Mouse (Mus musculus) embryonic facial prominence, embryonic 13.5 days (tissue): ENCODE measurements around the gene Tcf7l1. TPM values are rescaled to one million over a fixed set of nuclear protein-coding genes. Genes with fewer than 3 reads are reported as not detected.

Experiments used
- ATAC-seq: fragments of 200-750 bp; cut with Nextera tagmentation; 2 replicates; pipeline ENCODE4 v1.8.0; 2017; ENCODE audit warnings: low read depth; ENCODE audit not compliant: insufficient number of reproducible peaks, insufficient read depth, low FRiP score, low TSS enrichment
- H3K27ac ChIP-seq: fragments of 300-500 bp; sonication (generic); 2 replicates; pipeline ENCODE4 v1.5.1; 2015; ENCODE audit warnings: moderate library complexity, mild to moderate bottlenecking, inconsistent platforms
- H3K27me3 ChIP-seq: fragments of 300-500 bp; sonication (generic); 2 replicates; pipeline ENCODE4 v1.6.1; 2015; ENCODE audit warnings: mild to moderate bottlenecking, inconsistent platforms
- H3K36me3 ChIP-seq: fragments of 300-500 bp; sonication (generic); 2 replicates; pipeline ENCODE4 v1.6.1; 2015; ENCODE audit warnings: mild to moderate bottlenecking, inconsistent platforms
- H3K4me1 ChIP-seq: fragments of 300-500 bp; sonication (generic); 2 replicates; pipeline ENCODE4 v1.6.1; 2015; ENCODE audit warnings: inconsistent platforms
- H3K4me2 ChIP-seq: fragments of 300-500 bp; sonication (generic); 2 replicates; pipeline ENCODE4 v1.6.1; 2015; ENCODE audit warnings: moderate library complexity, mild to moderate bottlenecking, inconsistent platforms
- H3K4me3 ChIP-seq: fragments of 300-500 bp; sonication (generic); 2 replicates; pipeline ENCODE4 v1.5.1; 2015; ENCODE audit warnings: mild to moderate bottlenecking, inconsistent platforms
- H3K9ac ChIP-seq: fragments of 300-500 bp; sonication (generic); 2 replicates; pipeline ENCODE4 v1.6.1; 2015; ENCODE audit warnings: mild to moderate bottlenecking, inconsistent platforms
- H3K9me3 ChIP-seq: fragments of 300-500 bp; sonication (generic); 2 replicates; pipeline ENCODE4 v1.6.1; 2016; ENCODE audit warnings: inconsistent platforms
- WGBS: fragments of 180-500 bp; shearing (Covaris S2); methylation state at CpG from one replicate; pipeline ENCODE4 v1.1.7; 2015; ENCODE audit warnings: mixed read lengths; 5-methylcytosine and 5-hydroxymethylcytosine counted together
- polyA plus RNA-seq: library from polyadenylated mRNA; unstranded; fragments of >200 nt; fragmentation: Nextera tagmentation; extraction: Ambion mirVana; gene quantifications from 2 replicates; pipeline ENCODE4 v1.2.1, GENCODE M21; 2015

Tcf7l1 gene
- polyA plus RNA-seq, 1 experiment from 2014 or later, result 59.2 TPM

- H3K9ac ChIP-seq, result no peak overlapping the region
- peaks cover 31% of the 10 kb centered on the region for H3K36me3 ChIP-seq
- H3K4me3 ChIP-seq, result no peak overlapping the region
- no peak overlapping the region for H3K27ac ChIP-seq
- no peak overlapping the region for H3K4me2 ChIP-seq
- H3K4me1 ChIP-seq, result no peaks in the 10 kb centered on the region
- WGBS, result 82% methylated on average over 4 of the region's 4 CpGs
- ATAC-seq, result no peak
- no peaks in the 10 kb centered on the region for H3K9me3 ChIP-seq
- H3K27me3 ChIP-seq, result no peaks in the 10 kb centered on the region
These were observed 205.7 kb downstream of the Tcf7l1 start for GRCm38 (mm10) chr6:72583211-72583839.

GRCm38 (mm10) chr6:72581625-72582382, 207.2 kb downstream of the Tcf7l1 start:
- no peaks in the 10 kb centered on the region for H3K9me3 ChIP-seq
- H3K27ac ChIP-seq, result no peak overlapping the region
- H3K36me3 ChIP-seq, result peaks cover 29% of the 10 kb centered on the region
- H3K27me3 ChIP-seq, result no peaks in the 10 kb centered on the region
- H3K4me3 ChIP-seq, result no peak overlapping the region
- H3K9ac ChIP-seq, result no peak overlapping the region
- no peak overlapping the region for H3K4me2 ChIP-seq
- ATAC-seq, result no peak
- WGBS, result 68% methylated on average over 11 of the region's 11 CpGs
- H3K4me1 ChIP-seq, result no peaks in the 10 kb centered on the region

Other genes starting within 250 kb of the Tcf7l1 start
- 58.2 and 64.3 TPM in 2 replicates for gene Capg, start 244.9 kb downstream of the Tcf7l1 start, polyA plus RNA-seq
- gene Elmod3, start 190.8 kb downstream of the Tcf7l1 start, polyA plus RNA-seq, result 16.1 and 17.5 TPM in 2 replicates
- gene Retsat, start 190.8 kb downstream of the Tcf7l1 start, polyA plus RNA-seq, result 12.6 and 14.1 TPM in 2 replicates
- 21.9 and 24.5 TPM in 2 replicates for gene Tgoln1, start 172.3 kb downstream of the Tcf7l1 start, polyA plus RNA-seq
- gene Kcmf1, start 110.7 kb upstream of the Tcf7l1 start, polyA plus RNA-seq, result 31.7 and 36.4 TPM in 2 replicates
- 2,558 and 2,783 TPM in 2 replicates for gene Tmsb10, start 169.5 kb upstream of the Tcf7l1 start, polyA plus RNA-seq